Mouse (Mus musculus): Measurements from ENCODE around the gene Adtrp.
A peak's percentile ranks its signal among the peaks of the same experiment; 100 is the strongest.

Adtrp gene

DNA sequence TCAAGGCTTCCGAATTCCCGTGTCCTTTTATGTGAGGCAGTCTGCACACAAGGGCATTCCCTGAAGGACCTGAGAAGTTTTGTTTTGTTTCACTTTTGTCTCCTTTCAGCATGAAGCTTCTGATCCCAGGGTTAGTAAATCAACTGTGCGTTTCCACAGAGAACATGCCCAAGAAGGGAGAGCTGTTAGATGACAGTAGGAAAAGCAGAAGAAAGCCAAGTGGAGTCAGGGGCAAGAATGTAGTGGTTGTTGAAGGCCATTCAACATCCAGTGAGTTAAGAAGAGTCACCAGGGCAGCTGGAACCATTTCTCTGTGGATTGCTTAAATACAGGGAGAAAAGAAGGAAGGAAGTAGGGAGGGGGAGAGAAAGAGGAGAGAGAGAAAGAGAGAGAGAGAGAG is 76.4 kb downstream of the Adtrp start:
- DNase-seq = no peak

- no peak for DNase-seq
Observed at GRCm38 (mm10) chr13:41767941-41768340, 79.5 kb downstream of the Adtrp start.

- DNase-seq = no peak
Observed at GRCm38 (mm10) chr13:41761986-41762385, 85.5 kb downstream of the Adtrp start.

GRCm38 (mm10) chr13:41760484-41760883 is 87.0 kb downstream of the Adtrp start:
- DNase-seq = no peak

DNA sequence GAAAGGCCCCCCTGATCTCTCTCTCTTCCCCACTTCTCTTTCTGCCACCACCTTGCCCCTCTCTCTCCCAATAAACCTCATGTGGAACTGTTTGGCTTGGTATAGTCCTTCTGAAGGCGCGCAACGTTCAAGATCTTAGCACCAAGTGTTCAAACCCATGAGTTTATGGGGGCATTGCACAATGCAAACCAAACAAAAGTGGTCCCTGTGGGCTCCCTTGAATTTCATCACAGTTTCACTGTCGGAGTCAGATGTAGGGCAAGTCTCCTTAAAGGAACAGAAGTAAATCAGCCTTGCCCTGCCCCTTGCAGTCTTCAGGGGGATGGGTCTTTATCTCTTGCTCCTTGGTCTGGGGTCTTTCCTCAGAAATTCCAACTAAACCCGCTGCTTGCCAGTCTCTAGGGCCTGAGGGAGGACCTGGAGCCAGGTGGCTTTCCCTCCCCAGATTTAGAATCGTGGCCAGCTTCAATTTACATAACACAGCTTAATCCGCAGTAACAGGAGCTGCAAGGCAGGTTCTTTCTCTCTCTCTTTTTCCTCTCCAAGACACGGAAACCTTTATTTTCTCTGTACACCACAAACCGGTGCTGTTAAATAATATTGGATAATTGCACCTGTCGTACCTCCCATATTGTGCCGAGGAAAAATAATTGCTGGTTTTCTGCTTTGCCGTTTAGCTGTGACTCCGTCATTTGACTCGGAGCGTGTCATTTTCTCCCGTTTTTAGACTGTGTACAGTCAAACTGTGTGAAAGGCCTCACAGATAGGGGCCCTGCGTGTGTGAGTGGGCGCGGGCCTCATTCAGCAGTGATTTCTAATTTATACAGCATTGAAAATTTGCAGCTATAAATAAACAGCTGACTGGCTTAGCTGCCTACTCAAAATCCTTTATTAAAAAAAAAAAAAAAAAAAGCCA is 88.7 kb downstream of the Adtrp start:
- DNase-seq = no peak

GRCm38 (mm10) chr13:41753114-41753513 is 94.4 kb downstream of the Adtrp start:
- DNase-seq = no peak

GRCm38 (mm10) chr13:41750481-41750880 is 97.0 kb downstream of the Adtrp start:
- DNase-seq = no peak

- no peak for DNase-seq
Observed at GRCm38 (mm10) chr13:41748866-41749265, 98.6 kb downstream of the Adtrp start.

GRCm38 (mm10) chr13:41747691-41748090 is 99.8 kb downstream of the Adtrp start:
- DNase-seq = no peak

DNA sequence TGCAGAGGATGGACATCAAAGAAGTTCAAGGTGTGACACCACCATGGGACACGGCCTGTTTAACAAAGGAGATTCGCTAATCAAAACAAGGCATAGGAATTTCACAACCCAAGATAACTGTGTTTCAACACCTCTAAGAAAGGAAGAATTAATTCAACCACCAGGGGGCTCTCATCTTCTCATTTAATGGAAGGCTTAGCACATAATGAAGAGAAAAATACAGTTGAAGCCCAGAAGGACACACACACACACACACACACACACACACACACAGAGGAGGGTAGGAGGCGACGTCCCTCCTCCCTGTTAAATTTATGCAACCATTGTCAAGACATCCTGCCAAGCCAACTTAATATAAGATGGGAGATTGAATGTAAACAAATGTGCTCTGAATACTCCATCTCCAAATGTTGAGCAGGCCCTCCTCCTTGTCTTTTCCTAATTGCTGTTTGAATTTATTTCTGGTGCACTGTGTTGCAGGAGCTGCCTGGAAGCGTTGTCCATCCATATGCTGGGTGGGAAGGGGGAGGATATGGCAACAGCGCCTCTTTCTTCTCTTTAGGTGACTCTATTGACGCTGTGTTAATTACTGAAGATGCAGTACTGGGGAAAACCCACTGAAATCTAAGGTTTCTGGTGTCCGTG is 100.4 kb downstream of the Adtrp start:
- peak; percentile 50 for DNase-seq

DNA sequence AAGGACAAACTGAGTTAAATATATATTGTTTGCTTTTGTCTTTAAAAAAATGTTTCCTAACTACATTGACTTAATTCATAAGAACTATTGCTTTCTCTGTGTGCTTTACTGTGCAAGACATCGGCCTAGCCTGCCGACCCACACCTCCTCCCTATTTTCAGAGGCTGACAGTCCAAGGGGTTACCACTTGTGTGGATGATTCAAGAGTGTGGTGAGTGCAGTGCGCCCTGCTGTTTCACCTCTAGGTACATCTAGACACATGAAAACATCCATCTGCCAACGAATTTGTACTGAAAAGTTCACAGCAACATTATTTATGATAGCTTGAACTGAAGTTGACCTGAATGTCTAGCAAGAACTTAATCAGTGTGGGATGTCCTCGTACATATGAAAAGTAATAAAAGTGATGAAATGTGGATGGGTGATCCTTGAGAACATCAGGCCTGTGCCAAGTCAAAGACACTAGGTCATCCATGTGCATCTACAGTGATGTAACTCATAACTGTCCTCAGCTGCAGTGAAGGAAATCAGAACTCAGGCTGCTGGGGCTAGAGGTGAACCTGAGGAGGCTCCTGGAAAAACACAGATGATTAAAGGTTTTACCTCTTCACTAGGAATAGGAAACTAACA is 106.9 kb downstream of the Adtrp start:
- DNase-seq = no peak

DNA sequence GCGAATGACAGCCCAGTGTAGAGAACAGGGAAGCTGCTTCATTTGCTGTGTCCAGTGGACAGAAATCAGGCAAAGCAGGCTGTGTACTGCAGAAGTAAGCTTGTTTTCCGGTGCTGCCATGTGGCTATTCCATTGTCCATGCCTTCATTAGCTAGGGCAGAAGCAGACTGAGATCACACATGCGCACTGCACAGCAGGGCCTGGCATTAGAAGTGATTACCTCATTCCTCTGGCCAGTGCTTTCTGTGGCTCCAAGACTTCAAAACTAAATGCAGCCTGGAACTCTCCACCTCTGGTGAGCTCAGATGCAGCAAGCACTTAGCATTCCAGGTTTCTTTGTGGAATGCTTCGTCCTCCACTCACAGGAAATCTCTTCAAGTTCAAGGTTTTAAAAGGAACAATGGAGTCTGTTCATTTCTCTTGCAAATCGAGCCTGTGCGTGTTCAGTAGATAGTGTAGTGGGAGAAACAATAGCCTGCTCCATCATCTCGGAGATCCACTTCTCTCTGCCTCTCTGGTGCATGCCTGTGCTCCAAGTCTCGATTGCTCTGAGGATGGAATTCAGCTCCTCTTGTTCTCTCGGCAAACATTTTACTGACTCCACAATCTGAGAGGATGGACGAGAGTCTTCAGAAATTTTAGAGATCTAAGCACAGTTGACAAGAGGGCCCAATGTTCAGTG is 109.7 kb downstream of the Adtrp start:
- DNase-seq = peak; percentile 16

DNA sequence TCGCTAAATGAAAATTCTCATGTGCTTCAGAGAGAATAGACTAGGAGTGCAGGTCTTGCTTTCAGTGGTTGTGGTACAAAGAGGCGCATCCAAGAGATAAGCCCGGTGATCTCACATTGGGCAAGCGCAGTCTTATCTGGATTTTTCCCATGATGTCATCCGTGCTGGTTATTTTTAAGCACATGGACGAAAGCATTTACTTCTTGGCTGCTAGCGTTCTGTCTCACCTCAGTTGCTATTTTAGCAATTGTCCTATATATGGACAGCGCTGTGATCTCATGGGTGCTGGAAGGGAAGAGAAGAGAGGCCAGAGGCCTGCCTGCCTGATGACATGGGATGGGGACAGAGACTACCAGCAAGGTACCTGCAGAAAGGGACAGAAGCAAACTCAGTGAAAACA is 117.8 kb downstream of the Adtrp start:
- no peak for DNase-seq

GRCm38 (mm10) chr13:41727803-41728202 is 119.7 kb downstream of the Adtrp start:
- DNase-seq = no peak

- DNase-seq = no peak
Observed at GRCm38 (mm10) chr13:41719331-41719730, 128.2 kb downstream of the Adtrp start.

DNA sequence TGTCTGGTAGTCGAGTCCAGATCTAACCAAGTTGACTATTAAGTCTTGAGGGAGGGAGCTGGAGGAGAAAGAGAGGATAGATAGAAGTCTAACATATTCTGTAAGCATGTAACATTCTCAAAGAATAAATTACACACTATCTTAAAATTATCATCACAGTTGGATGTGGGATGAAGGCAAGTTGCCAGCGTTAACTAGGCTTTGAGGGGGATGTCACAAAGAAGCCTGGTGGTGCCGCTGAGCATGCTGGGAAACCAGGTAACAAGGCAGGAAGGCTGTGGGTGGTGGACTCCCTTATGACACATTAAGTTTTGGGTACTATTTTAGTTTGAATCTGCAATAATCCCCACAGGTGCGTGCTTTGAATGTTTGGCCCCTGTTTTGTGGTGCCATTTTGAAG is 129.4 kb downstream of the Adtrp start:
- DNase-seq = no peak
